1 mouse cellular context compared by ENCODE assay signal in genomic region chr6:30592417-30592974, GRCm38 (mm10).
TF ChIP-seq lines count a peak whose summit lies in the region.

No protein-coding gene starts in this region.

TF ChIP-seq in MEL, 35 proteins besides CTCF, POLR2A, EP300 and RAD21:
- TF ChIP-seq ZMIZ1 (IDR thresholded peaks at IDR 0.05; ENCODE audit: low read depth, low read length) (no peak), RCOR1 (IDR thresholded peaks at IDR 0.05; ENCODE audit: low read depth, low read length) (no peak), MYB (IDR thresholded peaks at IDR 0.05; ENCODE audit: low read depth, low read length) (no peak), GATA1 (IDR thresholded peaks at IDR 0.05; ENCODE audit: low read depth, low read length) (no peak), TAL1 (IDR thresholded peaks at IDR 0.05; ENCODE audit: low read length) (no peak), JUND (IDR thresholded peaks at IDR 0.05; ENCODE audit: low read depth, low read length) (no peak), ZKSCAN1 (IDR thresholded peaks at IDR 0.05; ENCODE audit: low read depth, low read length) (no peak), SIN3A (IDR thresholded peaks at IDR 0.05; ENCODE audit: low read length) (no peak), NELFE (IDR thresholded peaks at IDR 0.05; ENCODE audit: low read depth, low read length) (no peak), SMC3 (IDR thresholded peaks at IDR 0.05; ENCODE audit: low read depth, low read length) (no peak), POLR2AphosphoS5 (IDR thresholded peaks at IDR 0.05; ENCODE audit: borderline replicate concordance, low read depth, low read length) (no peak), ETS1 (IDR thresholded peaks at IDR 0.05; ENCODE audit: low read depth, low read length) (no peak), ZC3H11A (IDR thresholded peaks at IDR 0.05; ENCODE audit: low read depth, low read length) (no peak), USF1 (IDR thresholded peaks at IDR 0.05; ENCODE audit: low read depth, low read length) (no peak), MYC (IDR thresholded peaks at IDR 0.05; ENCODE audit: low read depth, low read length) (no peak), TCF12 (IDR thresholded peaks at IDR 0.05; ENCODE audit: low read depth, low read length) (no peak), UBTF (IDR thresholded peaks at IDR 0.05; ENCODE audit: borderline replicate concordance, insufficient read depth, low read depth, low read length) (no peak), TBP (IDR thresholded peaks at IDR 0.05; ENCODE audit: low read depth, low read length) (no peak), MEF2A (IDR thresholded peaks at IDR 0.05; ENCODE audit: extremely low read depth, insufficient replicate concordance, low read depth, low read length, poor library complexity, severe bottlenecking) (no peak)
